Mouse (Mus musculus): ENCODE measurements around the gene Myadml2.

DNA sequence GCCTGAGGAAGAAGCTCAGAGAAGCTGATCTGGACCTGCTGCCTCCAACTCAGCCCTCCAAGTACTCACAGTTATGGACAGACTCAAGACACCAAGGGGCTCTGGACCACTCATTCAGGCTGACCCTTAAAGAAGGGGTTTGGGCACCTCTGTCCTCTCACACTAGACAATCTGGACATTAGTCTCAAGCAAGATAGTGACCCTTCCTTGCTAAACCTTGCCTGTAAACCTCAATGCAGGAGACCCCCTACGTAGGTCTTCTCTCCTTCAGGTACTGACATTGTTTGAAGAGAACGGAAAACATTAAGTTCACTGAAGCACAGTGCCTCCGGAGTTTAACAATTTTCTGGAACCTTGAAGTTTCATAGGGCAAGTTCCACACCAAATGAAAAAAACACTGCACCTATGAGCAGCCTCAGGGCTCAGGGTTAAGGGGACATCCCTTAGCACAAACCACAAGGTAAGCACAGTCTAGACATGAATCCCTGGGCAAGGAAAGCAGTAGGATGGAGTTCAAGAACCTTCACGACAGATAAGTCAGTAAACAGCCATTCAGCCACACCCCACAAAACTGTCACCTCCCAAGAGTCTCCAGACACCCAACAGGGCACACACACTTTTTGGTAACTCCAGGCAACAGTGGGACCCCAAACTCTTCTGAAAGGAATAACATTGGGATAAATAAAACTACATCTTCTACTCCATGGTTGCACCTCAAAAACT is 16.1 kb downstream of the Myadml2 start:
- TF ChIP-seq POLR2A (IDR thresholded peaks at IDR 0.05; ENCODE audit: low read depth, low read length) (no peak), CTCF (IDR thresholded peaks at IDR 0.05; ENCODE audit: extremely low read depth, insufficient read length, insufficient replicate concordance, low read depth, low read length) (no peak)
